Mouse (Mus musculus): ENCODE data around the gene Phc1.

GRCm38 (mm10) chr6:122270152-122270551, 70.2 kb downstream of the Phc1 start:
- TF ChIP-seq EP300 (IDR thresholded peaks at IDR 0.05; ENCODE audit: insufficient read depth, low read depth, low read length) = no peak
- TF ChIP-seq POLR2A (IDR thresholded peaks at IDR 0.05; ENCODE audit: insufficient read depth, low read length) = no peak
- no peak for TF ChIP-seq CTCF (IDR thresholded peaks at IDR 0.05; ENCODE audit: low read depth, low read length)
